10 mouse cellular contexts compared by ENCODE assay signal in genomic region chr5:134232111-134232510, GRCm38 (mm10). TPM values are rescaled to one million over a fixed set of nuclear protein-coding genes. Genes with fewer than 3 reads are reported as not detected.
DNase-seq lines count a peak whose midpoint lies in the region; ATAC-seq and TF ChIP-seq lines count a peak whose summit lies in the region.
"Had no signal": no experiment of that assay in that cellular context is flagged by ENCODE, and none has a peak within 500 bp of the region (broad histone marks: within the 10 kb centered on the region; RNA-seq: fewer than 3 reads in every experiment).

No protein-coding gene starts in this region.

- TF ChIP-seq CTCF in thymus, adult 2 months (IDR thresholded peaks at IDR 0.05; ENCODE audit: borderline replicate concordance, control insufficient read depth, extremely low read depth, insufficient read depth, low read length, poor library complexity), result no peak

- no peaks in the 10 kb centered on the region for H3K36me3 ChIP-seq in thymus, adult 2 months (ENCODE audit: control insufficient read depth, insufficient read depth, low read length)

- peak overlapping the region; percentile 88 for H3K27ac ChIP-seq in thymus, adult 2 months (ENCODE audit: control insufficient read depth, insufficient read depth, low read length)

- peak; percentile 44 for ATAC-seq in inflammation-experienced regulatory T-cells, adult 6 months

- H3K27me3 ChIP-seq in thymus, adult 2 months (ENCODE audit: control insufficient read depth, insufficient read depth, low read length), result no peaks in the 10 kb centered on the region

- peak; percentile 36 for DNase-seq in kidney, adult 9 months
- DNase-seq in kidney, postnatal 14 days, result no peak
- peak; percentile 89 for DNase-seq in lung, postnatal 25 days (ENCODE audit: low spot score)
- DNase-seq in thymus, adult 2 months, result peak; percentile 52
- DNase-seq in gastrocnemius, postnatal 14 days, result no peak
- DNase-seq in gastrocnemius, postnatal 25 days, result no peak
- DNase-seq in urinary bladder, adult 18-20 months (ENCODE audit: low spot score in 2 of 2), result no peak

- no peak overlapping the region for H3K4me3 ChIP-seq in thymus, adult 2 months (ENCODE audit: control insufficient read depth, insufficient read depth, low read length)
- H3K4me3 ChIP-seq: erythroblast, embryonic 14.5 days; myocyte had no signal

- intact Hi-C loops in gastrocnemius, postnatal 14 days (cut with DNase I; ENCODE audit: low total_unique reads), result no loop called here

- peaks cover 76% of the 10 kb centered on the region for H3K4me1 ChIP-seq in thymus, adult 2 months (replicated peaks; ENCODE audit: control insufficient read depth, insufficient read depth, low read length)

- 22% methylated on average over 6 of the region's 6 CpGs for WGBS in thymus, adult 2 months

- TF ChIP-seq POLR2A in thymus, adult 2 months (IDR thresholded peaks at IDR 0.05; ENCODE audit: control insufficient read depth, extremely low read depth, insufficient read depth, low read length, poor library complexity), result no peak

RNA-seq across cellular contexts. Expression of gene Ncf1, which starts 2.7 kb away (rescaled TPM):
- polyA plus RNA-seq in inflammation-experienced regulatory T-cells, adult 6 months (2017; shearing (Covaris generic)), result 1 to 10 TPM; 3.9 to 8.5 (median 4.5) TPM
- polyA plus RNA-seq in thymus, adult 2 months (2012; rRNA removed), result 28.6 and 35.9 TPM in 2 replicates
- 1 to 10 TPM; 2.6 to 4.2 TPM for total RNA-seq in gastrocnemius, postnatal 14 days (2021)
- 1 to 10 TPM; 1.8 to 2.2 TPM for total RNA-seq in gastrocnemius, postnatal 25 days (2021)

RNA-seq across cellular contexts. Expression of gene Gtf2ird2, which starts 48.3 kb away (rescaled TPM):
- polyA plus RNA-seq in inflammation-experienced regulatory T-cells, adult 6 months (2017; shearing (Covaris generic)), result 1 to 10 TPM; 2.2 to 7.0 (median 4.0) TPM
- 9.7 and 9.9 TPM in 2 replicates for polyA plus RNA-seq in thymus, adult 2 months (2012; rRNA removed)
- total RNA-seq in gastrocnemius, postnatal 14 days (2021), result 1 to 10 TPM; 4.8 to 5.4 TPM
- total RNA-seq in gastrocnemius, postnatal 25 days (2021), result 1 to 10 TPM; 5.3 to 5.4 TPM

RNA-seq across cellular contexts. Expression of gene Rcc1l, which starts 55.5 kb away (rescaled TPM):
- polyA plus RNA-seq in inflammation-experienced regulatory T-cells, adult 6 months (2017; shearing (Covaris generic)), result 1 to 10 TPM; 2.1 to 3.9 (median 2.2) TPM
- polyA plus RNA-seq in thymus, adult 2 months (2012; rRNA removed), result 18.0 and 20.4 TPM in 2 replicates
- total RNA-seq in gastrocnemius, postnatal 14 days (2021), result 10 to 100 TPM; 13.9 to 18.3 TPM
- 10 to 100 TPM; 18.6 to 20.4 TPM for total RNA-seq in gastrocnemius, postnatal 25 days (2021)

Comparison
In these comparisons a context has a peak if more than half of its experiments do, and no peak if none do; other contexts are left out.
1. DNase-seq: peak in kidney, adult 9 months (single experiment), lung, postnatal 25 days (single experiment) and thymus, adult 2 months (single experiment); none in kidney, postnatal 14 days (single experiment), gastrocnemius, postnatal 14 days (single experiment), gastrocnemius, postnatal 25 days (single experiment) and urinary bladder, adult 18-20 months (0 of 2).